Mouse (Mus musculus) heart, embryonic 11.5 days (tissue): ENCODE measurements at regions not wholly inside any gene's neighbourhood (a gene's known extent, or its start where the extent isn't known, plus 50 kb on each side); places are given as distances from the start of the nearest gene placed in this dataset.

ENCODE experiments used
- ATAC-seq: fragments of 200-750 bp; cut with Nextera tagmentation; replicated peaks from 2 replicates; pipeline ENCODE4 v1.8.0; 2017; ENCODE audit warnings: moderate library complexity; ENCODE audit not compliant: insufficient number of reproducible peaks, low FRiP score, low TSS enrichment
- H3K27ac ChIP-seq: fragments of 300-500 bp; sonication (generic); 2 replicates; pipeline ENCODE4 v1.5.1; 2014; ENCODE audit warnings: mild to moderate bottlenecking, low read depth, low read length
- H3K27me3 ChIP-seq: fragments of 300-500 bp; sonication (generic); 2 replicates; pipeline ENCODE4 v1.6.1; 2014; ENCODE audit warnings: mild to moderate bottlenecking, low read length, mixed read lengths; ENCODE audit not compliant: control insufficient read depth, insufficient read depth
- H3K36me3 ChIP-seq: fragments of 300-500 bp; sonication (generic); 2 replicates; pipeline ENCODE4 v1.6.1; 2014; ENCODE audit warnings: mild to moderate bottlenecking, low read length, moderate library complexity, mixed read lengths; ENCODE audit not compliant: control insufficient read depth, insufficient read depth
- H3K4me1 ChIP-seq: fragments of 300-500 bp; sonication (generic); 2 replicates; pipeline ENCODE4 v1.6.1; 2014; ENCODE audit warnings: low read length; ENCODE audit not compliant: control insufficient read depth, insufficient read depth
- H3K4me2 ChIP-seq: fragments of 300-500 bp; sonication (generic); 2 replicates; pipeline ENCODE4 v1.6.1; 2014; ENCODE audit warnings: mild to moderate bottlenecking, moderate library complexity
- H3K4me3 ChIP-seq: fragments of 300-500 bp; sonication (generic); 2 replicates; pipeline ENCODE4 v1.5.1; 2014; ENCODE audit warnings: low read depth, low read length
- H3K9ac ChIP-seq: fragments of 300-500 bp; sonication (generic); 2 replicates; pipeline ENCODE4 v1.6.1; 2014; ENCODE audit warnings: mild to moderate bottlenecking, low read depth, low read length, moderate library complexity
- H3K9me3 ChIP-seq: fragments of 300-500 bp; sonication (generic); replicated peaks from 2 replicates; pipeline ENCODE4 v1.6.1; 2016; ENCODE audit warnings: low read length; ENCODE audit not compliant: control insufficient read depth
- WGBS: fragments of 180-500 bp; shearing (Covaris S2); extraction: QIAGEN DNeasy Blood & Tissue Kit; methylation state at CpG from one replicate; pipeline ENCODE4 v1.1.7; 2014; ENCODE audit not compliant: insufficient replicate concordance; 5-methylcytosine and 5-hydroxymethylcytosine counted together

GRCm38 (mm10) chr12:29256103-29256502 is 272.1 kb upstream of the Myt1l start:
- H3K4me2 ChIP-seq, result no peak overlapping the region
- H3K4me3 ChIP-seq, result no peak overlapping the region
- no peak overlapping the region for H3K27ac ChIP-seq
- no peak for ATAC-seq
- WGBS, result 67% methylated on average over 4 of the region's 4 CpGs
- no peaks in the 10 kb centered on the region for H3K9me3 ChIP-seq
- H3K4me1 ChIP-seq, result peaks cover 18% of the 10 kb centered on the region
- H3K27me3 ChIP-seq, result no peaks in the 10 kb centered on the region
- no peaks in the 10 kb centered on the region for H3K36me3 ChIP-seq
- H3K9ac ChIP-seq, result no peak overlapping the region

- no peaks in the 10 kb centered on the region for H3K9me3 ChIP-seq
- no peak overlapping the region for H3K4me3 ChIP-seq
- peaks cover 18% of the 10 kb centered on the region for H3K4me1 ChIP-seq
- WGBS, result 43% methylated on average over 7 of the region's 7 CpGs
- H3K27ac ChIP-seq, result no peak overlapping the region
- H3K36me3 ChIP-seq, result no peaks in the 10 kb centered on the region
- no peak overlapping the region for H3K9ac ChIP-seq
- no peak overlapping the region for H3K4me2 ChIP-seq
- H3K27me3 ChIP-seq, result no peaks in the 10 kb centered on the region
- ATAC-seq, result no peak
Observed at GRCm38 (mm10) chr12:29257011-29257734, 271.0 kb upstream of the Myt1l start.

DNA sequence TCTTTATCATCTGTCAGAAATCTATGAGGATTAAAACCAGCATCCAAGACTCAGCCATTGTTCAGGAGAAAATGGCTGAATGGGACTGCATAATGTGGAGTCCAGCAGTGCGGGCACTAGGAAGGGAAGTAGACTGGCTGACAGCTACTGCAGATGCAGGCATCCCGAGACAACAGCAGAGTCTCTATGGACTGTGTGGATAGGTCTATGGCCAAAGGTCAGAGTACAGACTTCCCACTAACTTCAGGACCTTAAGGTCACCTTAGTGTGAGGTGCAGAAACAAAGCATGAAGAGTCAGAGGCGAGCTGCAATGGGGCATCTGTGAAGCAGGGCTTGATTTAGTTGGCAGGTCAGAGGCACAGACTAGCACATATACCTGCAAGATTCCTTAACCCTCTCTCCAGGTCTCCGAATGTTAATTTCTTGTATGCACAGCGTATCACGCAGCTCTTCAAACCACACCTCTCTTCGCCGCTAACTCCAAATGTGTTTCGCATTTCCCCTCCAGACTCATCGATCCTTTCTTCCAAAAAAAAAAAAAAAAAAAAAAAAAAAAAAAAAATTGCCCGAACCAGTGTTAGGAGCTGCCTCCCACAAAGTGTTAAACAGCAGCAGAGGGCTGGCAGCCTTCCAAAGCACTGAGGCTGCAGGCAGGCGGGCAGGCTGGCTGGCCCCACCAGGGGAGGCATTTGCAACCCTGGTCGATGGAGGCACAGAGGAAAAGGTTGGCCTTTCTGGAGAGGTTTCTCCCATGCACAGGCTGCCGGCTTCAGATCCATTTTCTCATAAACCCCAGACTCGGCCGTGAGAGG is 270.2 kb upstream of the Myt1l start:
- Histone ChIP-seq H3K27me3 (no peaks in the 10 kb centered on the region), H3K9me3 (no peaks in the 10 kb centered on the region), H3K36me3 (no peaks in the 10 kb centered on the region), H3K4me3 (no peak overlapping the region), H3K9ac (no peak overlapping the region), H3K27ac (peak overlapping the region; percentile 18), H3K4me1 (peaks cover 18% of the 10 kb centered on the region), H3K4me2 (peak overlapping the region; percentile 37)
- ATAC-seq, result 0 out of 2 replicates have a peak, but pooled peaks have one; percentile 64
- 23% methylated on average over 16 of the region's 16 CpGs for WGBS

- Histone ChIP-seq H3K4me3 (no peak overlapping the region), H3K27me3 (no peaks in the 10 kb centered on the region), H3K4me2 (peak overlapping the region; percentile 37), H3K27ac (peak overlapping the region; percentile 18), H3K36me3 (no peaks in the 10 kb centered on the region), H3K9me3 (no peaks in the 10 kb centered on the region), H3K9ac (no peak overlapping the region), H3K4me1 (peaks cover 18% of the 10 kb centered on the region)
- ATAC-seq, result no peak; the same call in 1 of the 2 replicates
Observed at GRCm38 (mm10) chr12:29258548-29258874, 269.7 kb upstream of the Myt1l start.

DNA sequence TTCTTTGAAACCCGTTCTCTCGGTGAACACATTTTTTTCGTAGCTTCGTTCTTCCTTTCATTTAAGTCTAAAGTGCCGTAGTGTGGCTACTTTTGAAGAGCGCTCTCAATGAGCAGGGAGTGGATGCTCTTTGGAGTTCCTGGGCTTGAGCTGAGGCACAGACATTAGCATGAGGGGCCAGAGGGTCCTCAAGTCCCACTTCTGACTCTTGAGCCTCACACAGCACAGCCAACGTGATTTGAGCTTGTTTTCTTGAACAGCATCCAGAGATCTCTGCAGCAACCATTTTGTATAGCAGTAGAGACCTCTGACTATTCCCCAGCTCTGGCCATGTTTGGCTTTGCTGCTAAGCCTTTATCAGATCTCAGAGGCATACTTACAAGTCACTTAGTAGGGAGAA is 269.2 kb upstream of the Myt1l start:
- no peak for ATAC-seq
- H3K27ac ChIP-seq, result peak overlapping the region; percentile 18; the same call in 1 of the 2 replicates
- 48% methylated on average over 7 of the region's 7 CpGs for WGBS

GRCm38 (mm10) chr12:29274166-29274565 is 254.0 kb upstream of the Myt1l start:
- Histone ChIP-seq H3K9ac (no peak overlapping the region), H3K36me3 (no peaks in the 10 kb centered on the region), H3K27ac (no peak overlapping the region), H3K4me2 (no peak overlapping the region), H3K27me3 (no peaks in the 10 kb centered on the region), H3K4me3 (no peak overlapping the region), H3K9me3 (no peaks in the 10 kb centered on the region), H3K4me1 (no peaks in the 10 kb centered on the region)
- ATAC-seq, result no peak
- 94% methylated on average over 4 of the region's 4 CpGs for whole genome bisulfite sequencing

More for the DNA sequence above, 269.2 kb upstream of the Myt1l start:
- Histone ChIP-seq H3K27me3 (no peaks in the 10 kb centered on the region), H3K9ac (no peak overlapping the region), H3K4me2 (no peak overlapping the region), H3K36me3 (no peaks in the 10 kb centered on the region), H3K4me1 (peaks cover 18% of the 10 kb centered on the region), H3K4me3 (no peak overlapping the region), H3K9me3 (no peaks in the 10 kb centered on the region)

DNA sequence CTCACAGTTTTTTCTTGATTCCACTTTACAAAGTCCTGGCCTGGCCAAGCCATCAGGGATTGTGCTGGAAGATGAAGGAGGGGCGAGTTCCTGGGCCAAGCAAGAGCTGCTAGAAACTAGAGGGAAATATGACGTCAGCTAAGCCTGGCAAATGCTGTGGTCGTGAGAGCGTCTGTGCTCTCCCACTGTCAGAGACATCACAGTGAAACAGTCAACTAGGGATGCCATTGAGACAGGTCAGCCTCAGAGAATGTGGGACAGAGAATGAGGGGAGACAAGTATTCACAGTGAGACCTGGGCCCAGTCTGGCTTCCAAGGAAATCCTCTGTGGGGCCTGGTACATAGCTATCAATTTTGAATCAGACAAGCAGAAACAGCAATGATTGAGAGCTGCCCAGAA is 252.5 kb upstream of the Myt1l start:
- Histone ChIP-seq H3K27me3 (no peaks in the 10 kb centered on the region), H3K4me1 (peaks cover 11% of the 10 kb centered on the region), H3K27ac (no peak overlapping the region), H3K4me2 (no peak overlapping the region), H3K9me3 (no peaks in the 10 kb centered on the region), H3K36me3 (no peaks in the 10 kb centered on the region), H3K4me3 (no peak overlapping the region), H3K9ac (no peak overlapping the region)
- ATAC-seq, result no peak
- WGBS, result 42% methylated on average over 4 of the region's 4 CpGs

- Histone ChIP-seq H3K27ac (no peak overlapping the region), H3K4me2 (peak overlapping the region; percentile 54), H3K4me1 (peaks cover 18% of the 10 kb centered on the region), H3K9me3 (no peaks in the 10 kb centered on the region), H3K36me3 (no peaks in the 10 kb centered on the region), H3K27me3 (no peaks in the 10 kb centered on the region; the same call in 1 of the 2 replicates), H3K9ac (0 out of 2 replicates have a peak overlapping the region, but pooled peaks have one; percentile 28), H3K4me3 (peak overlapping the region; percentile 12; the same call in 1 of the 2 replicates)
- ATAC-seq, result no peak
- WGBS, result 6% methylated on average over 13 of the region's 13 CpGs
Observed at GRCm38 (mm10) chr12:29279631-29280080, 248.5 kb upstream of the Myt1l start.
